Mouse (Mus musculus) thymus, adult 2 months (tissue): ENCODE results near the gene Ccdc51.

Experiments used
- CTCF ChIP-seq: fragments of 200-500 bp; IDR thresholded peaks from 2 replicates; pipeline ENCODE4 v1.5.1; 2012; ENCODE audit warnings: mild to moderate bottlenecking, control low read depth, low read length, moderate library complexity, borderline replicate concordance; ENCODE audit not compliant: control insufficient read depth, poor library complexity, insufficient read depth; ENCODE audit errors: extremely low read depth
- POLR2A ChIP-seq: fragments of 200-500 bp; IDR thresholded peaks from 2 replicates; pipeline ENCODE4 v1.6.1; 2012; ENCODE audit warnings: mild to moderate bottlenecking, low read length, control low read depth, moderate library complexity; ENCODE audit not compliant: control insufficient read depth, poor library complexity, insufficient read depth; ENCODE audit errors: extremely low read depth

DNA sequence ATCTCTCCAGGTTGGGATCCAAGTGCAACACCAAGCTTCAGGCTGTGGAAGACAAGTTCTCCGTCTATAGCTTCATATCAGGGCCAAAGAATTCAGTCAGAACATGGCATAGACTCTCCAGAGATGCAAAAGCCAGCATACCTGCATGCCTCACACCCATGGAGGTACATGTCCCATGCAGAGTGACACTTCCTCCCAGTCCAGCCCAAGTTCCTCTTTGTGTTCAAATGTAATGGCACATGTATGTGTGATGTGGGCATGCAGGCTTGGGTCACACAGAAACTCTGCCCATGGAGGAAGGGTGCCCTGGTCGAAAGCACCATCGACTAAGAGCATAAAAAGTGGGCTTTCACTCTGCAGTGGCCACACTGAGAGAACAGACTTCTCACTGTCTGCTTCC is 41.9 kb downstream of the Ccdc51 start:
- TF ChIP-seq POLR2A (no peak), CTCF (no peak)
